Mouse (Mus musculus) cerebellum, adult 8-10 months (tissue): Measurements from ENCODE around the gene Oxnad1.
"Not testable (repeated sequence)": the region's sequence is repeated elsewhere in the genome, so short reads cannot be mapped to it uniquely, and the experiment has no call there.

Experiments used
- DNase-seq: peaks from one replicate; pipeline ENCODE4 v3.0.0; 2022

The Oxnad1 gene

DNA sequence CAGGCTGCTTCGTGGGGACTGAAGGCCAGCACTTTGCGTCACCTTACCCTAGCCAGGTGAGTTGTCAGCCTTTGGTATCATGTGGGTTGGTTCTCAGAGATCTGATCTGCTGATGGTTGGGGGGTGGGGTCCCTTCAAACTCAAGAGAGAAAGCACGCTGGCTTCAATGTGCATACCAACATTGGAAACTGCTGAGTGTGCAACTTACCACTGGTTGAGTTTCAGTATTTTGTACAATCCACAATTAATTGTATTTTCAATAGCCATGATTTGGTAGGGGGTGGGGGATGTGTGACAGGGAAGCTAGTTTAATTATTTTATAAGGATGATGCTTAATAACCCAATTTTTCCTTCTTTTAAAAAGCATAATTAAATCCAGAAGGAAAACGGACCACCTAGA is 6.5 kb downstream of the Oxnad1 start:
- no peak for DNase-seq

DNA sequence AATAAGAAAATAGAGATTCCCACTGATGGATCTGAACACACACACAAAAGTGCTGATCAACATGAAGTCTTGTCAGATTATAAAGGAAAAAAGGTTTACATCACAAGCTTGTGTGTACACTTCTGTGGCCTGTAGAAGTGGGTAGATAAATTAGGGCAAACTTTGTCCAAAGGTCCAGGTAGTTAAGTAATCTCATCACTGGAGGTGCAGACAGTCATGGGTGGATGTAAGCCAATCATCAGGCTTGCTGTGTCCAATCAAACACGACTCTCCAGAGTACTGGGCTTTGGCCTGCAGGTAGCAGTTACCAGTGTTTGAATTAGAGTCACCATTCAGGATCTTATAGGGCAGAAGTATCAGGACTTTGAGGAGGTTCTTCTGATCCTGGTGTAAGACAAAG is 7.8 kb downstream of the Oxnad1 start:
- no peak for DNase-seq

DNA sequence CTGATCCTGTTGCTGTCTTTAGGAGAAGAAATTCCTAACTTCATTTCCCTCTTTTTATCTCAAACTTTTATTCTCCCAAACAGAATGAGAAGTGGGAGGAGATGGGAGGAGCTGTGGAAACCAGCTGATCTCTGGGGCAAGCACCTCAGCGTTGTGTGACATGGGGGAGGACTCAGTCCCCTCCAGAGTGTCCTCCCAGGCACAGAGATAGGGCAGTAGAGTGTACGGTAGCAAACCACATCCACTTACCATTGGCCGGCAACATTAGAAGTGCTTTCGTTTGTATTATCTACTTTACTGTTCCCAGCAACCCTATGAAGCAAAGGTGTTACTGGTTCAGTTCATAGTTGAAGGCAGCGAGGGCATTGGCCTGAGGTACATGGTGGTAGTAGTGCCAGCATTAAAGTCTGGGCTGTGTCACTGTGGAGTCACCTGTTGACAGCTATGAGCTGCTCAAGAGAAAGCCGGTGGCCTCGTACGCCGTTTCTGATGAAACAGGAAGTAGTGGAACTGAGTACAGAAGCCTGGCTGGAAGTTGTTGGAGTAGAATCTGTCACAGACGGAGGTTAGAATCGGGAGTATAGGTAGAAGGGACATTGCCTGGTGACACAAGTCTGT is 8.4 kb downstream of the Oxnad1 start:
- no peak for DNase-seq

DNA sequence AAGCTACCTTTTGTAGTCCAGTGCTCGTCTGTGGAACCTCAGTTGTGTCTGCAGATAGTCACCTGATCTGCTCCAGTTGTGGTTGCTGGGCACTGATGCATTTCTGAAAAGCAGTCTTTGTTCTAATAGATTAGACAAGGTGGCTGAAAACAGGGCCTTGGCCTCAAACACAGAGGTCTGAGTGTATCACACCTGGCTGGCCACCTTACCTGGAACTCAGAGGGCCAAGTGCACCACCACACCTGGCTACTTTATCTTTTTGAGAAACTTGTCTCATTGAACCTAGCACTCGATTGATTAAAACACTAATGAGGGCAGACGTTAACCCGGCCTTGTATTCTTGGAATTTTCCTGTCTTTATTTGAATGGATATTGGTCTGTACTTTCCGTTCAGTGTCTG is 10.5 kb downstream of the Oxnad1 start:
- no peak for DNase-seq

DNA sequence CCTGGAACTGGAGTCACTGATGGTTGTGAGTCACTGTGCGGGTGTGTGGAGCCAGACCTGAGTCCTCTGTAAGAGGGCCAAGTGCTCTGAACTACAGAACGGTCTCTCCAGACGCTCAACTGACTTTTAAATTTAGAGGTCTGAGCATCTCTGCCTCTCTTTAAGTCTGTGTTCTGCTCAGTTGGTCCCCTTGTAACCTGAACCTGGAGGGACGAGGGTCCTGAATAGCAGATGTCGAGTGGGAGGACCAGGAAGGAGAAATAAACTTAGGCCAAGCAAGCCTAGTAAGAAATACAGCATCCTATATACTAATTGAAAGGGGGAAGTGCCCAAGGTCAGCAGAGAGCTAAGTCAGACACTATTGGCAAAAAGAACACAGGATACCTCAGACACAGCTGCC is 11.6 kb downstream of the Oxnad1 start:
- no peak for DNase-seq

DNA sequence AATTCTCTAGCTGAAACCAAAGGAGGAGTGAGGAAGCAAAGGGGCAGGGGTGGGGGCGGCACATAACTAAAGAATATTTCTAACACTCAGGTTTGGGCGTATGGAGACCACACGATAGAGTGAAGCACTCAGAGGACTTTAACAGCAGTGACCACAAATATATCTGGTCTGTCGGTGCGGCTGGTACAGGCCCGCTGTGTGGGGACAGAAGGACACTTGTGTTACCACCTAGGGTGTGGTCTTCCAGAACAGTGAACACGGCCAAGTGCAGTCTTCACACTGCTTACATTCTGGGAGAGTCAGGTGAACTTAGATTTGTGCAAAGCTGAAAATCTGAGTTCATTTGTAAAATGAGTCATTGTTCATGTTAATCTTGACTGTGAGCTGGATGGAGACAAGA is 12.5 kb downstream of the Oxnad1 start:
- DNase-seq: no peak

DNA sequence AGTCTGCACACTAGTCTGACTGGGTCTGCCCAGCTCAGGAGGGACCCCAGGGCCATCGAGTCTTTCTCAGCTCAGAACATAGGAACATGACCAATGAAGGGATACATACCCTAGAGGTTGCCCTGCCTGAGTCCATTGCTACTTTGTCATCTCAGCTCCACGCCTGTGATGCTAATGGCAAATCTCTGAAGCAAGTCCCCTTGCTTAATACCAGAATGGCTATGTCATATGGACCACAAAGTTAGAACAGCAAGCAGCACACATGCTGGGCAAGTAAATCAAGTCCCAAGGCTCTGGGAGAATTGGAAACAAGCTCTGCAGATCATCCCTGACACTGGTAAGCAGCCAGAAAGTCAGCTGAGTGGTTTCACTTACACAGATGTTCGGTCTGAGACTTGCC is 13.8 kb downstream of the Oxnad1 start:
- DNase-seq: no peak

DNA sequence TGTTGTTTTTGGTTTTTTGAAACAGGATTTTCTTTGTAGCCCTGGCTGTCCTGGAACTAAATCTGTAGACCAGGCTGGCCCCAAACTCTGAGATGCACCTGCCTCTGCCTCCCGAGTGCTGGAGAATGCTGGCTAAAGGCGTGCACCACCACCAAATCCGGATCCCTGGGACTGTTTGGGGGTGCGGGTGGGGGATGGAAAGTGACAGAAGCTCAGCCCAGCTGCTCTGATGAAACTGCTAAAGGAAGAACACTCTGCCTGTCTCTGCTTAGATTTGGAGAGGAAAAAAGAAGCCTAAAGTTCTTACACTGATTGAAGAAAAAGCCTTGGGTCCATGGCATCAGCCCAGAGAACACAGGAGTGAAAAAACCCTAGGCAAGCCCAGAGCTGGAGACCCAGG is 18.4 kb downstream of the Oxnad1 start:
- no peak for DNase-seq

DNA sequence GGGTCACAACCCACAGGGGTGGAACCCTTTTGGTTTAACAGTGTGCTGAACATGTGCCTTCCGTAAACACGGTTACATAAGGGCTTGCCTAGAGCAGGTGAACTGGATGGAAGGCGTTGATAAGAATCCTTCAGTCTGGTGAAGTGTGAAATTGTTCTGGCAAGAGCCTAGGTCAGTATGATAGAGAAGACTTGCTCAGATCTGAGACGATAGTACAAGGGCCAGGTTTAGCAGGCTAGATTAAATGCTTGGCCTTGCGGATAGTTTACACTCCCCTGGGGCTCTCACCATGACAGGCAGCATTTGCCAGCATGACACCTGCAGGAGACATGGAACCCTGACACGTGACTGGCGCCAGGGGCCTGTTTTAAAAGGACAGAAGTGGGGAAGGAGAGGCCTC is 20.5 kb downstream of the Oxnad1 start:
- DNase-seq: no peak

DNA sequence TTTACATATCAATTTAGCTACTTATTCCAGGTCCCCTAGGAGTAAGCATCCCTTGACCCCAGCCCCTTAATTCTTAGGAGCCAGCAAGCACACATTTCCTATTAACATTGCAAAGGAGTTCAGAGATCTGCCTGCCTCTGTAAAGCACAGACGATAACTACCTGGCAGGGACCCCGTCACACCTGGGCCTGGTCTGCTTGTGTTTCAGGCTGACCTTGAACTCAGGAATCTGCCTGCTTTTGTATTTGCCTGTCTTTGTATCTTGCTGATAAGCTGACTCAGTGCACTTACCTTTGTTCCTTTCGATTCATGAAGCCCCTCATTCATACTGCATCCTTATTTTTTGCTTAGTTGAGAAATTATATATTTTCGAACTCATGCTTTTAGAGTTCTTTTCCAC is 21.7 kb downstream of the Oxnad1 start:
- no peak for DNase-seq

DNA sequence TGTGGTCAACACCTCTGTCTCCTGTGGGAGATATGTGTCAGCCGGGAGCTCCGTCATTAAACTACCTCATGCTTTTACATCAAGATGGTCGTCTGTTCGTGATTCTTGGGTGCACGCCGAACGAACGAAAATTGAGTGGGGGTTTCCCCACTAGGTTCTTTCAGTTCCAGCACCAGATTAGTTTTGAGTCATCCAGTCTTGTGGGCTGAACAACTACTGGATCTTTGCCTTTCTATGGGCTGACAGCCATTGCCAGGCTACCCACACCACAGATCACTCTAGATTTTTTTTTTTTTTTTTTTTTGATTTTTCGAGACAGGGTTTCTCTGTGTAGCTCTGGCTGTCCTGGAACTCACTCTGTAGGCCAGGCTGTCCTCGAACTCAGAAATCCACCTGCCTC is 26.9 kb downstream of the Oxnad1 start:
- not testable (repeated sequence) for DNase-seq

DNA sequence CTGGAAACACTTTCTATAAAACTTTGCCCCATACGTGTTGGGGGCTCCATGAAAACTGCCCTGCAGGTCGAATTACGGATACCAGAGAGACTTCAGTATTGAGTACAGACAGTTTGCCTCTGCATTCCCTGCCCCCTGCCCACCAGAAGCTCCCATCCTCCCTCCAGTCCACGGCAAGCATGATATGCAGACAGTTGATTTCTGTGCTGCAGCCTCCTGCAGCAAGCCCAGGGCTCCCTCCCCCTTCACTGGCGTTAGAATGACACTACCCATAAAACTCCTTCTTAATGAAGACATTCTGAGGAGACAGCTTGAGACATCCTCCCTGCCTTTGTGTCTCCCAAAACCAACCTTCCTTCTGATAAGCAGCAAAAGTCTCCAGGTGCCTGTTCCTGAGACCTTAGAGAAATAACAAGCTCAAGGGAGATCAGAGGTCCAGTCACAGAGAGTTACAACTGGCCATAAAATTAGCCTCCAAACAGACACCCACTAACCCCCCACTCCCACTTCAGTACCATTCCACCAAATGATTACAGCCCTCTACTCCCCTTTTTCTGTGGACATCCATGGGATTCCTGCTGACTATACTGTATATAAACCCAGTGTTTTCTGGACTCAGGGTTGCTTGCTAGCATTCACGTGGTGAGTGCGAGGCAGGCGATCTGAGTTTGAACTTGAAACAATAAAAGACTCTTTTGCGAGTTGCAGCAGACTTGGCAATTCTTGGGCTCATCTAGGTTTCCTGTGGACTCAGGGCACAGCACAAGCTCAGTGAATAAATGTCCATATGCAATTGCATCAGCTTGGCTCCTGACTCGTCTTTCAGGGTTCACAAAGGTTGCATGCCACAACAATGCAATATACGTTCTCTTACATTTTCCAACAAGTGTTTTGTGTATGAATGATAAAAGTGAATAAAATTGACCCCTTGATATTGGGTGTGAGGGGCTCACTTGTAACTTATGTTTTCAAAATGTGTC is 36.1 kb downstream of the Oxnad1 start:
- DNase-seq: no peak

DNA sequence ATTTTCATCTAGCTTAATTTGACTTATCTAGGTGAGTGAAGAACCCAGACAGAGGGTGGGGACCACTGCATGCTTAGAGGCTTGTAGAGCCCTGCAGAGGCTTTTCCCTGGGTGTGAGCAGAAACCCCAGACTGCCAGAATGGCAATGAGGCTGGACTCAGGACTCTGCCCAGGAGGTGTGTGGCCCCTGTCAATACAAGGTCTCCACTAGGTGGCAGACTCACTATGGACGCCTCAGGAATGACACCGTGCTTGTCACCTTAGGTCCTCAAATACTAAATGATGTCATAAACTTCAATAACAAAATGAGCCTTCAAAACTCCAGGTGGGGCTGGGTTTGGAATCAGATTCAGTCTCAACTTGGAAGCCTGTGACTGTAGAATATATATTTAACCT is 36.7 kb downstream of the Oxnad1 start:
- DNase-seq: no peak

DNA sequence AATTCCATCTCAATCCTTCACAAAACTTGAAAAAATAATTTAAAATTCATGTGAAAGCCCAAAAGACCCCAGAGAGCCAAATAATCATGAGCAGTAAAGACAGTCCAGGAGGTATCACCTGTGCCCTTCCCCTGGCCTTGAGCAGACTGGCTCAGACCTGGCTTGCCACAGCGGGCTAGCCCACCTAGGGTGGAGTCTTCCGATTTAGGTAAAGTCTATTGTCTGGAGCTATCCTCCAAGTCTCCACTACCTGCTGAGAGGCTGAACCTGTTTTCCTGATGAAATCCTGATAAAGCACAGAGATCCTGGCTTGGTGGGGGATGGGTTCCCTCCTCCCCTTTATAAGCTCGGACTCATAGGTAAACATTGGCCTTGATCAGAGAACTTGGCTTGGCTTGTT is 39.1 kb downstream of the Oxnad1 start:
- DNase-seq: no peak

DNA sequence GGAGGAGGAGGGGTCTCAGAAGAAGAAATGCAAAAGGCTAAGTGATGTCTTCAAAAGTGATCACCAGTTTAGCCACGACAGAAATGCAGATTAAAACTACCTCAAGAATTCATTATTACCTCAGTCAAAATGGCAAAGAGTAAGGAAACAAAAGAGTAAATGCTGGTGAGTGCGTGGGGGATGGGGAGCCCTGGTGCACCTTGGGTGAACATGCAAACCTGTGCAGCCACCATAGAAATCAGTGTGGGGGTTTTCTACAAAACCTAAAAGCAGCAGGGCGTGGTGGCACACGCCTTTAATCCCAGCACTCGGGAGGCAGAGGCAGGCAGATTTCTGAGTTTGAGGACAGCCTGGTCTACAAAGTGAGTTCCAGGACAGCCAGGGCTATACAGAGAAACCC is 40.1 kb downstream of the Oxnad1 start:
- not testable (repeated sequence) for DNase-seq

DNA sequence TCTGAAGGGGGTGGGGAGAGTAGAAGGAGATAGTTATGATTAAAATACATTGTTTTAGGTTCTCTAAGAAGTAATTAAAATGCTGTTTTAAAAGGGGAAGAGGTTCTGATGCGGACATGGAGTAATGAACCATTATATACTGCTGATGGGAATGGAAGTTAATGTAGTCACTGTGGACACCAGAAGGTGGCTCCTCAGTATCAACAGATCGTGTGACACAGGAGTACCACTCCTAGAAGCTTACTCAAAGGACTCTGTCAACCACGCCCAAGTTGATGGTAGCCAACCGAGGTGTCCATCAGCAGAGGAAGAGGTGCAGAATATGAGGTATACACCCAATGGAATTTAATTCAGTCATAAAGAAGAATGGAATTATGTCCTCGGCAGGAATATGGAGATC is 43.2 kb downstream of the Oxnad1 start:
- no peak for DNase-seq

DNA sequence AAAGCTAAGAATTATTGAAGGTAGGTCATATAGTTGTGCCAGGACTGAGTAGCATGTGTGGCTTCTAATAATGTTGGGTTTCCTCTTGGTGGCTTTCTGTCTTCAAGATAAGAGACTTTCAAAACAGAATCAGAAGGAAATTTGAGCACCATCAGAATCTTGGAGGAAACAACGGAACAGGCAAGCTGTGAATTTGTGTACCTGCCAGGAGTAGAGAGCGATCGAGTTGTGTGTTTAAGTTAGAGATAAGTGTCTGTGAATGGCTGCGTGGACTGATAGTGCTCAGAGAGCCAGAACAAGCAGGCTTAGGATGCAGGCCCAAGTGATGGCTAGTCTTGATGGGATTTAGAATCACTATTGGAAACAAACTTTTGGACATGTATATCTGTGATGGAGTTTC is 46.7 kb downstream of the Oxnad1 start:
- no peak for DNase-seq

DNA sequence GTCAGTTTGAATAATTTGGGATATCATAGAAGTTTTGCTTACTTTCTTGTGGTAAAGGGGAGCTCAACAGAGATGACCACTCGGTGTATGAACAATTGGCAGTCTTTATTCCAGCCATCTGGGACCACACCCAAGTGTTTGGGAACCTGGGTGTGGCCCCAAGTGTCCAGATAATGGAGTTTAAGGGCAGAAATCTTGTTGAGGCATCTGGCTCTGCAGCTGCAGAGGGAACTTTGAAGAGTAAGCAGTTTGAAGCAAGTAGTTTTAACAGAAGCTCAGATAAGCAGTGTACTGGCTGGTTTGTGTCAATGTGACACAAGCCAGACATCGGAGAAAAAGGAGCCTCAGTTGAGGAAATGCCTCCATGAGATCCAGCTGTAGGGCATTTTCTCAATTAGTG is 49.1 kb downstream of the Oxnad1 start:
- DNase-seq: no peak

DNA sequence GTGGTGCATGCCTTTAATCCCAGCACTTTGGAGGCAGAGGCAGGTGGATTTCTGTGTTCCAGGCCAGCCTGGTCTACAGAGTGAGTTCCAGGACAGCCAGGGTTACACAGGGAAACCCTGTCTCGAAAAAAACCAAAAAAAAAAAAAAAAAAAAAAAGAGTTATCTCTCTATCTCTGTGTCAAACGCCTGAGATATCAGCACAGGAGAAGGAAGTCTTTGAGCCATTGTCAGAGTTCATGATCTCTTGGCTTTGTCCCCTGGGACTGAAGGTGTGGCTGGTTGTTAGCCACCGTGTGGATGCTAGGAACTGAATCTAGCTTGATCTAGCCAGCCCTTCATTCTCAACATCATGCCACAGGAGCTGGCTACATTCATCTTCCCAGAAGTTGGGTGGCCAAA is 51.3 kb downstream of the Oxnad1 start:
- DNase-seq: not testable (repeated sequence)

DNA sequence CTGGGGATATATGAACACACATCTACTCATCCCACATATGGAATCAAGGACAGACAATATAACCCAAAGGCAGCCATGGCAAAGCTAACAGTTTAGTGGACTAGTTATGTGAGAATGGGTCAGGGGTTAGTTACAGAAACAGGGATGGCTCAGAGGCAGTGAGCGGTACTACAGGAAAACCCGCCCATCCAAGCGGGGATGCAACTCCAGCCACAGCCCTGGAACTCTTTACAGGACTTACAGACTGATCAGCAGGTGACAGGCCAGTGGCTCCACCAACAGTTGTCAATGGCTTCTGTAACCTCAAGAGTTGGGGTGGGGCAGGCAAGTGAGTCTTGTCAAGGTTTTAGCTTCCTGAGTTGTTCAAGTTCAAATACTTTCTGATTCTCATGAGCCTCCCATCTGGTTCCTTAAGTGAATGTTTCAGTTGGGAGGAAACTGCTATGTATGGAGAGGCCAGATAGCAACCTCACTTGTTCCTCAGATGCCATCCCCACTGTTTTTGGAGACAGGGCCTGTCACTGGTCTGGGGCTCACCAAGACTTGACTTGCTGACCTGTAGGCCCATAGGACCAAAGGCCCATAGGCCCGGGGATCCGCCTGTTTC is 55.3 kb downstream of the Oxnad1 start:
- no peak for DNase-seq

DNA sequence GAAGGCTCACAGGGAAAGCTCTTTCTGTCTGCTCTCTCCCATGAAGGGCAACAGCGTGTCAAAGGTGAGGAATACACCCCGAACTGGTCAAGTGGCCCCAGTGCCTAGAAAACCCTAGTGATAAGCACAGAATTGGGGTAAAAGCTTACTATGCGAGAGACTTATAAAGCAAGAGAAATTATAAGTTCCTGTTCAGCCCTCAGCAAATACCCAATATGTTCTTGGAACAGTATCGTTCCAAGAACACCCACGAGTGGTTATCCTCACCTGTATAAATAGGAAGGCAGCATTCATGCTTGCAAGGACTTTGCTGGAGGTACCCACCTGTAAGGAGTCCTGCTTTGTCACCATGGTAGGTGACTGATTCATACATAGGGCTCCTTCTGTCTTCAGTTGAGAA is 56.5 kb downstream of the Oxnad1 start, which contains the start of gene Msmb:
Gene Msmb (plus strand): TSS at position 301 of the 400 bp plus-strand sequence.
- no peak for DNase-seq

DNA sequence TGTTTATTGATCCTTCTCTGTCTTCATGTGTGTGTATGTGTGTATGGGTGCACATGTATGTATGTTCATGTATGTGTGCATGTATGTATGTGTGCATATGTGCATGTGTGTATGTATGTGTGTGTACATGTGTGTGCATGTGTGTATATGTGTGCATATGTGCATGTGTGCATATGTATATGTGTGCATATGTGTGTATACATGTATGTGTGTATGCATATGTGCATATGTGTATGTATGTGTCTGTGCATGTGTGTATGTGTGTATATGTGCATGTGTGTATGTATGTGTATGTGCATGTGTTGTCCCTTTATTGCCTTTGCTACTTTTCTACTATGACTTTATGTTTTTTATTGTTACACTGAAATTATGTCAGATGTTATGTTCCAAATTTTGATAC is 59.6 kb downstream of the Oxnad1 start:
- DNase-seq: no peak

DNA sequence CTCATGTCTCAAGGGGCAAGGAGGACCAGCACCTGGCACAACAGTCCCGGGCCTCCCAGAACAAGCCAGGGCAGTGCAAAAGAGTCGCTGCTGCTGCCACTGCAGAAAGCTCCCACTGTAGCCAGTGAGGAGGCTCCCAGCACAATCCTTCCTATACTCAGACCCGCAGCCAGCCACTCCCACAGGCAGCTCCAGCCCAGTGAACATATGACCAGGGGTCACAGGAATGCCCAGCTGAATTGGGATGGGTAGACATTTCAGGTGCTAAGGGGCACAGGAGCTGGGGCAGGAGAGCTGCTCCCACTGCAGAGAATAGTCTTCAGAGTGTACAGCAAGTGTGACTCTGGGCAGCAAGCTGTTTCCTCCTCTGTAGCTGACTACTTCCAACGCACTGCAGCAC is 60.2 kb downstream of the Oxnad1 start:
- DNase-seq: no peak
